Mouse (Mus musculus): ENCODE measurements around the gene Olfr794. TPM values are rescaled to one million over a fixed set of nuclear protein-coding genes. Genes with fewer than 3 reads are reported as not detected.

The Olfr794 gene
- not detected for polyA plus RNA-seq (2017; shearing (Covaris generic))

- no peak for ATAC-seq
Measured at GRCm38 (mm10) chr10:129567355-129567754, at the start of gene Olfr794. Gene Olfr794, plus strand, starts transcription at chr10:129567655.

GRCm38 (mm10) chr10:129521492-129521891 lies 46.0 kb upstream of the Olfr794 start, which contains the start of gene Olfr791:
Gene Olfr791, plus strand, starts transcription at chr10:129521792.
- no peak for ATAC-seq

- ATAC-seq: no peak
Measured at GRCm38 (mm10) chr10:129538862-129539261, 28.6 kb upstream of the Olfr794 start, which contains the start of gene Olfr792. Gene Olfr792, plus strand, starts transcription at chr10:129539162.

GRCm38 (mm10) chr10:129549354-129549753 lies 18.1 kb upstream of the Olfr794 start:
- no peak for ATAC-seq

GRCm38 (mm10) chr10:129577066-129577465 lies 9.6 kb downstream of the Olfr794 start:
- ATAC-seq: no peak

GRCm38 (mm10) chr10:129612470-129612869 lies 45.0 kb downstream of the Olfr794 start, which contains the start of gene Olfr796:
Gene Olfr796, minus strand, starts transcription at chr10:129612570.
- ATAC-seq: no peak

- ATAC-seq: no peak
Measured at GRCm38 (mm10) chr10:129621724-129622123, 54.3 kb downstream of the Olfr794 start.

Other genes with a start within 250 kb of the Olfr794 start
- gene Olfr780, start 249.5 kb upstream of the Olfr794 start, polyA plus RNA-seq (2017; shearing (Covaris generic)): under 1 TPM in 1 of 2 experiments, not detected in 1; 0.33 TPM
- gene Olfr781, start 238.8 kb upstream of the Olfr794 start, polyA plus RNA-seq (2017; shearing (Covaris generic)): not detected
- not detected for gene Olfr782, start 218.8 kb upstream of the Olfr794 start, polyA plus RNA-seq (2017; shearing (Covaris generic))
- gene Olfr784, start 183.6 kb upstream of the Olfr794 start, polyA plus RNA-seq (2017; shearing (Covaris generic)): not detected
- gene Olfr785, start 162.2 kb upstream of the Olfr794 start, polyA plus RNA-seq (2017; shearing (Covaris generic)): not detected
- not detected for gene Olfr786, start 140.3 kb upstream of the Olfr794 start, polyA plus RNA-seq (2017; shearing (Covaris generic))
- gene Olfr787, start 105.8 kb upstream of the Olfr794 start, polyA plus RNA-seq (2017; shearing (Covaris generic)): under 1 TPM in 1 of 2 experiments, not detected in 1; 0.33 TPM
- not detected for gene Olfr788, start 96.7 kb upstream of the Olfr794 start, polyA plus RNA-seq (2017; shearing (Covaris generic))
- gene Olfr789, start 82.9 kb upstream of the Olfr794 start, polyA plus RNA-seq (2017; shearing (Covaris generic)): not detected
- gene Olfr790, start 69.2 kb upstream of the Olfr794 start, polyA plus RNA-seq (2017; shearing (Covaris generic)): not detected
- gene Olfr791, start 45.9 kb upstream of the Olfr794 start, polyA plus RNA-seq (2017; shearing (Covaris generic)): not detected
- gene Olfr792, start 28.5 kb upstream of the Olfr794 start, polyA plus RNA-seq (2017; shearing (Covaris generic)): not detected
- not detected for gene Olfr796, start 44.9 kb downstream of the Olfr794 start, polyA plus RNA-seq (2017; shearing (Covaris generic))
- under 1 TPM in 1 of 2 experiments, not detected in 1; 0.61 TPM for gene Olfr798, start 60.3 kb downstream of the Olfr794 start, polyA plus RNA-seq (2017; shearing (Covaris generic))
- gene Olfr799, start 69.8 kb downstream of the Olfr794 start, polyA plus RNA-seq (2017; shearing (Covaris generic)): not detected
- gene Olfr800, start 90.0 kb downstream of the Olfr794 start, polyA plus RNA-seq (2017; shearing (Covaris generic)): not detected
- gene Olfr801, start 106.2 kb downstream of the Olfr794 start, polyA plus RNA-seq (2017; shearing (Covaris generic)): not detected
- gene Olfr802, start 120.5 kb downstream of the Olfr794 start, polyA plus RNA-seq (2017; shearing (Covaris generic)): not detected
- not detected for gene Olfr803, start 126.6 kb downstream of the Olfr794 start, polyA plus RNA-seq (2017; shearing (Covaris generic))
- not detected for gene Olfr804, start 135.6 kb downstream of the Olfr794 start, polyA plus RNA-seq (2017; shearing (Covaris generic))
- gene Olfr805, start 161.7 kb downstream of the Olfr794 start, polyA plus RNA-seq (2017; shearing (Covaris generic)): under 1 TPM in 1 of 2 experiments, not detected in 1; 0.24 TPM
- gene Olfr806, start 174.3 kb downstream of the Olfr794 start, polyA plus RNA-seq (2017; shearing (Covaris generic)): not detected
- not detected for gene Olfr807, start 190.1 kb downstream of the Olfr794 start, polyA plus RNA-seq (2017; shearing (Covaris generic))
- not detected for gene Olfr808, start 197.8 kb downstream of the Olfr794 start, polyA plus RNA-seq (2017; shearing (Covaris generic))
- gene Olfr809, start 207.0 kb downstream of the Olfr794 start, polyA plus RNA-seq (2017; shearing (Covaris generic)): not detected
- gene Olfr810, start 227.3 kb downstream of the Olfr794 start, polyA plus RNA-seq (2017; shearing (Covaris generic)): not detected
- gene Olfr811, start 236.7 kb downstream of the Olfr794 start, polyA plus RNA-seq (2017; shearing (Covaris generic)): not detected

Measured in activated CD4-positive, CD25-positive, alpha-beta regulatory T cell, adult 4 months (primary cell).